Mouse (Mus musculus) layer of hippocampus, adult 11-12 months (tissue): ENCODE results near the gene Gde1.

Experiments used
- DNase-seq: peaks from one replicate; pipeline ENCODE4 v3.0.0; 2022; ENCODE audit warnings: low spot score

Gene Gde1

GRCm38 (mm10) chr7:118705101-118705961 lies at the start of gene Gde1:
Gene Gde1 (minus strand): TSS chr7:118705778.
- DNase-seq, result peak; percentile 94

GRCm38 (mm10) chr7:118751625-118752024 lies 46.0 kb upstream of the Gde1 start:
- no peak for DNase-seq

DNA sequence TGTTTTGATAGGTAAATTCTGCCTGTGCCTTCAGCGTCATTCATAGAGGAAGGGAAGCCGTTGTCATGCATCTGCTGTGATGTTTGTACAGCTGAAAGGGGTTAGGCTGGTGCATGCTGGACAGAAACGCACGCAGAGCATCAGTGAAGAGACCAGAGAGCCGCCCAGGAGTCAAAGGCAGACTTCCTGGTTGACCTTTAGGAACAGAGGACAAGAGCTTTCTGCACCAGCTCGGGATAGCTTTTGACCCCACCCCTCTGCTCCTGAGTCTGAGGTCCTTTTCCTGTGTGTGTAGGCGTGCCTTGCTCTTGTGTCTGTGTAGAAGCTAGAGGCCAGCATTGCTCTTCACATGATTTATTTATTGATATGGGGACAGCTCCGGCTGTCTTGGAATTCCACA lies 44.1 kb upstream of the Gde1 start:
- no peak for DNase-seq

DNA sequence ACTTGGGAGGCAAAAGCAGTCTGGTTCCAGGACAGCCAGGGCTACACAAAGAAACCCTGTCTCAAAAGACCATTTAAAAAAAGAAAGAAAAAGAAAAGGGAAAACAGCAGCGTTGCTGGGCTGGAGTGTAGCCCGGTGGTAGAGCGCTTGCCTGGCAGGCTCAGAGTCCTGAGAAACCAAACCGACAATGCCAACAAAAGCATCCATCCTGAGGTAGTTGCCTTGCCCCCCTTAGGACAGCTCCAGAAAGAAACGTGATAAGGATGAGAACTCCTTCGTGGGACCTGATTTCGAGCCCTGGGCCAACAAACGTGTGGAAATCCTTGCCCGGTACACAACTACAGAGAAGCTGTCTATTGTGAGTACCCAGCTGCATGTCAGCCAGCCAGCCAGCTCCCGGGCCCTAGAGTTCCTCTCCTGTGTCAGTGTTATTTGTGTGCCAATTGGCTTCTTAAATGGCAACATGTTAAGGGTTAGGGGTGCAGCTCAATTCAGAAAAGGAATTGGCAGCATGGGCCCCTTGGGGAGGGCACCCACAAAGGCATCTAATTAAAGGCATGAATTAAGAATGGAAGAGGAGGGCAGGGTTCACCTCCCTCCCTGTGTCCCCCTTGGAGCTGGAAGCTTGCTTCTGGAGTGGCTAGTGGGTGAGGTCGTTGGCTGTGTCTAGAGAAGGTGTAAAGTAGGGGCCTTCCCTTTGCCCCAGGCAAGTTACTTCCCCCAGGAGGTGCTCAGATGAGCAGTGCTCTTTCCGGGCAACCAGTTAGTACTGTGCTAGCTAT lies 42.5 kb upstream of the Gde1 start:
- DNase-seq, result peak; percentile 43

DNA sequence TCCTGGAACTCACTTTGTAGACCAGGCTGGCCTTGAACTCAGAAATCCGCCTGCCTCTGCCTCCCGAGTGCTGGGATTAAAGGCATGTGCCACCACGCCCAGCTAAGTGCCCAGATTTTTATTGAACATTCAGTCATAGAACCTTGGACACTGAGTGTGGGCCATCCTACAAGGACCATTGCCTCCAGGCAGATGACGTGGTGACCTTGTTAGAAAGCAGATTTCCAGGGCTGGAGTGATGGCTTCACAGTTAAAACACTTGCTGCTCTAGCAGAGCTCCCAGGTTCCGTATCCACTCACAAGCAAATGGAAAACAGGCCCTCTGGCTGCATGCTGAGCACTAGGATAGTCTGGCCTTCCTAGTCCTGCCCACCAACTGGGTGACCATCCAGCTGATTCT lies 39.2 kb upstream of the Gde1 start:
- no peak for DNase-seq

DNA sequence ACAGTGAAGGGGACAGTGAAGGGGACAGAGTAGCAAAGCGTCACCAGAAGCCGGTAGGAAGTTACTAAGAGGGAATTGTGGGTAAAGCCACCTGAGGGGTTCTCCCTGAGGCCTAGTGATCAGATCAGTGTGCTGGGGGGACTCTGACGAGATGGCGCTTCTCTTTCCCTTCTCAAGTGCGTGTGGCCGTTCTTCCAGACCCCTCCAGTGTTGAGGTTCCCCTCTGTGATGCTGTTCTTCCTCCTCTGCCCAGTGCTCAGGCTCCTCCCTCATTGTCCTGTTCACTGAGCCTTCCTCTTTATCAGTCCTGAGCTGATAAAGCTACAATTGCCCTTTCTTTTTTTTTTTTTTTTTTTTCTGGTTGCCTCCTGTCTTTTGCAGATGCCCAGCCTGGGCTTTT lies 36.7 kb upstream of the Gde1 start:
- DNase-seq, result no peak

DNA sequence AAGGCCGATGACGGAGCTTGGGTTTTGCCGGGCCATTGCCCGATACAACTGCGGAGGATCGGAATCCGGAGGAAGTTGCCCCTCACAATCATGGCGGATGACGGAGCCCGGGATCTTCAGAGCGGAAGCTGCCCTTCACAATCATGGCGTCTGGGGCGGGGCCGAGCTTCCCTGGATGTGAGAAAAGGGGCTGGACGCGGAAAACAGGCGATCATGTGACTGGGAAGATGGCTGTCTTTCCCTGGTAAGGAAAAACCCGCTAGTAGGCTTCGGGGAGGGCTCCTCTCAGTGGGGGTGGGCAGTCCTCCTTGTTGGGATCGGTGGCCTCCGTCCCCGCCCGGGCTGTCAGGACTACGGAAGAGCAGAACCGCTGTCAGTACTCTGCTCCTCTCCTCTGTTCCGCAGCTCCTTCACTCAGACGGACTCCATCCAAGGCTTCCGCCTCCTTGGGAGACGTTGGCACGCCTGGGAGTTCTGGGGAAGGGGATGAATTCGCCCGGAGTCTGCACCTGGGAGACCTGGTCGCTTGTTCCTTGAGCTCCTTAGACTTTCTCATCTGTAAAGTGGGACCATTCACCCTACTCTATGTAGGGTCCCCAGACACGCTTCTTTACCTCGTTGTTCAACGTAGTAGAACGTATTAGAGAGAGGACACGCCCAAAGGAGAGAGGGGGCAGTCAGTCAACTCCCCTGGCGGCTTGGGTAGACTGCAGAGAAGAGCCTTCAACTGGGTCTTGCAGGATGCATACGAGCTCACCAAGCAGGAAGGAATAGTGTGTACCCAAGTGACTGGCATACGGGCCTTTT lies 35.2 kb upstream of the Gde1 start:
- peak; percentile 97 for DNase-seq

- peak; percentile 87 for DNase-seq
Observed at GRCm38 (mm10) chr7:118739975-118740531, 34.5 kb upstream of the Gde1 start, which contains the start of gene Vps35l. Gene Vps35l (plus strand): TSS chr7:118740226.

- DNase-seq, result no peak
Observed at GRCm38 (mm10) chr7:118738730-118739129, 33.2 kb upstream of the Gde1 start.

- DNase-seq, result no peak
Observed at GRCm38 (mm10) chr7:118733225-118733624, 27.6 kb upstream of the Gde1 start.

DNA sequence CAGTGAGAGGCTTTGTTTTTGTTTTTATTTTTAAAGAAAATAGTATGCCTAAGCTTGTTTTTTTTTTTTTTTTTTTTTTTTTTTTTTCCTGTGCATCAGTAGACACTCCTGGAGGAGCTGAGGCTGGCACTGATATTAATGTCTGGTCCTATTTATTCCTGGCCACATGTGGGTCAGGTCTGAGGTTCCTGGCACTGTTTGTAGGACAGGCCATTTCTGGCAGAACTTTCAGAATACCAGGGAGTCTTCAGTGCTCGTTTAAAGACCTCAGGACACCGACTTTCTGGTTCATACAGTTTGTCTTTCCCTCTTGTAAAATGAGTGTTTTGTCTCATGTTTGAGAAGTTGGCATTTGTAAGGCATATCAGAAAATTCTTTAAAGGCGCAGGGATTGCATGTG lies 26.2 kb upstream of the Gde1 start:
- DNase-seq, result no peak

- DNase-seq, result no peak
Observed at GRCm38 (mm10) chr7:118728846-118729587, 23.4 kb upstream of the Gde1 start.

GRCm38 (mm10) chr7:118725459-118725858 lies 19.9 kb upstream of the Gde1 start:
- DNase-seq, result no peak

GRCm38 (mm10) chr7:118723927-118724326 lies 18.3 kb upstream of the Gde1 start:
- DNase-seq, result no peak

DNA sequence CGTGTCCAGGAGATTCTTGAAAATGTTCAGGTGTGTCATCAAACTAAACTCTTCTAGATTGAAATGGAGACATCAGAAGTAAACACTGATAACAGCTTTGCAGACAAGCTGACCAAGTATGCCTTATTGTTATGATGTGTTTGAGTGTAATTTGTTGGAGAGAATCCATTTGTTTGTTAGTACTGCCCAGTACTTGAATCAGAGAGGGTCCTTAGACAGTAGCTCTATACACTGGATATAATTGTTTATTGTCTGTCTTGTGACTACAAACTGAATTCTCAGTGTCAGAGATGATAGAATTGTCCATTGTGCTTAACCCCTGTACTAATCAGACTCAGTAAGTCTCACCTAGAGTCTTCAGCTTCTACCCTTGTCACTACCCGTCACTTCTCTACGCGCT lies 12.5 kb upstream of the Gde1 start:
- DNase-seq, result no peak

DNA sequence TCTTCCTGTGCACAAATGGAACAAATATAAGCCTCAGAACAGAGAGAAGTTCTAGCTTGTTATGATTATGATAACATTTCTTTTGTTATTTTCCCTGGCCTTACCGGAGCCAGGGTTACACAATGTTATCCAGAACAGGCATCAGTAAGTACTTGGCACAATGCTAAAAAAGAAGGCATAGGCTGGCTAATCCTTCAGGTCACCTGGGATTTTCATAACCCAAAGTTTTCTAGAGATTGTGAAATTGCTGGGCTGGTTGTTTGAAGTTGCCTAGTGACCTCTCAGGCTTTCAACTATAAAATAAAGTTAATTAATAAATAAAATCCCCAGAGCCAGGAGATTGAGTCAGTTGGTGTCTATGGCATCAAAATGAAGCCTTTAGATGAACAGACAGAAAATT lies 9.3 kb upstream of the Gde1 start:
- no peak for DNase-seq

- peak; percentile 95 for DNase-seq
Observed at GRCm38 (mm10) chr7:118712228-118713173, 6.9 kb upstream of the Gde1 start, which contains the start of gene Ccp110. Gene Ccp110 (plus strand): TSS chr7:118712552.

GRCm38 (mm10) chr7:118710776-118711175 lies 5.2 kb upstream of the Gde1 start:
- no peak for DNase-seq

GRCm38 (mm10) chr7:118708002-118708401 lies 2.4 kb upstream of the Gde1 start:
- no peak for DNase-seq

DNA sequence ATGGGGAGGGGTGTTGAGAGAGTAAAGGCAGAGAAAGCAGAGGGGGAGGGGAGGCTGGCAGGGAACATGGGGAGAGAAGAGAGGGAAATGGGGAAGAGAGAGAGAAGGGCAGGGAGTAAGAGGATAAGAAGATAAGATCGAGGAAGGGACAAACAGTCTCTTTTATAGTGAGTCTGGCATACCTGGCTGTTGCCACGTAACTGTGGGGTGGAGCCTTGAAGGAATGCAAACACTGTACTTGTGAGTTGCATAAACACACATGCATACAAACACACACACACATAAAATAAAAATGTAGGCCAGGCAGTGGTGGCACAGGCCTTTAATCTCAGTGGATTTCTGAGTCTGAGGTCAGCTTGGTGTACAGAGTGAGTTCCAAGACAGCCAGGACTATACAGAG lies 1.6 kb upstream of the Gde1 start:
- DNase-seq, result no peak
